Mouse (Mus musculus): ENCODE measurements around the gene BC016579. TPM values are rescaled to one million over a fixed set of nuclear protein-coding genes. Genes with fewer than 3 reads are reported as not detected.

The BC016579 gene
- polyA plus RNA-seq, 1 experiment = not detected

GRCm38 (mm10) chr16:45609300-45609699, 44.6 kb downstream of the BC016579 start:
- 81% methylated on average over 3 of the region's 3 CpGs for WGBS
- Histone ChIP-seq H3K27ac (ENCODE audit: insufficient read depth, low read depth, low read length) (no peak overlapping the region), H3K4me1 (ENCODE audit: control insufficient read depth, insufficient read depth, low read length) (no peaks in the 10 kb centered on the region), H3K4me3 (ENCODE audit: insufficient read depth, low read depth, low read length) (no peak overlapping the region)
- TF ChIP-seq POLR2A (IDR thresholded peaks at IDR 0.05; ENCODE audit: insufficient read depth, low read depth, low read length) (no peak), CTCF (IDR thresholded peaks at IDR 0.05; ENCODE audit: insufficient read depth, low read depth, low read length) (no peak)

- no peak overlapping the region for H3K27ac ChIP-seq (ENCODE audit: insufficient read depth, low read depth, low read length)
- WGBS = 43% methylated on average over 4 of the region's 4 CpGs
- TF ChIP-seq CTCF (IDR thresholded peaks at IDR 0.05; ENCODE audit: insufficient read depth, low read depth, low read length) = no peak
- no peak for TF ChIP-seq POLR2A (IDR thresholded peaks at IDR 0.05; ENCODE audit: insufficient read depth, low read depth, low read length)
- H3K4me3 ChIP-seq (ENCODE audit: insufficient read depth, low read depth, low read length) = no peak overlapping the region
- no peaks in the 10 kb centered on the region for H3K4me1 ChIP-seq (ENCODE audit: control insufficient read depth, insufficient read depth, low read length)
Observed at GRCm38 (mm10) chr16:45608481-45608954, 45.4 kb downstream of the BC016579 start.

GRCm38 (mm10) chr16:45595494-45595893, 58.4 kb downstream of the BC016579 start:
- no peaks in the 10 kb centered on the region for H3K4me1 ChIP-seq (ENCODE audit: control insufficient read depth, insufficient read depth, low read length)
- H3K4me3 ChIP-seq (ENCODE audit: insufficient read depth, low read depth, low read length) = no peak overlapping the region
- H3K27ac ChIP-seq (ENCODE audit: insufficient read depth, low read depth, low read length) = no peak overlapping the region
- no peak for TF ChIP-seq POLR2A (IDR thresholded peaks at IDR 0.05; ENCODE audit: insufficient read depth, low read depth, low read length)
- TF ChIP-seq CTCF (IDR thresholded peaks at IDR 0.05; ENCODE audit: insufficient read depth, low read depth, low read length) = no peak

- H3K27ac ChIP-seq (ENCODE audit: insufficient read depth, low read depth, low read length) = no peak overlapping the region
- TF ChIP-seq POLR2A (IDR thresholded peaks at IDR 0.05; ENCODE audit: insufficient read depth, low read depth, low read length) (no peak), CTCF (IDR thresholded peaks at IDR 0.05; ENCODE audit: insufficient read depth, low read depth, low read length) (no peak)
- no peaks in the 10 kb centered on the region for H3K4me1 ChIP-seq (ENCODE audit: control insufficient read depth, insufficient read depth, low read length)
- WGBS = 46% methylated on average over 1 of the region's 1 CpGs
- H3K4me3 ChIP-seq (ENCODE audit: insufficient read depth, low read depth, low read length) = no peak overlapping the region
Observed at GRCm38 (mm10) chr16:45593656-45594055, 60.2 kb downstream of the BC016579 start.

GRCm38 (mm10) chr16:45582512-45582911, 71.4 kb downstream of the BC016579 start:
- Histone ChIP-seq H3K27ac (ENCODE audit: insufficient read depth, low read depth, low read length) (no peak overlapping the region), H3K4me3 (ENCODE audit: insufficient read depth, low read depth, low read length) (no peak overlapping the region), H3K4me1 (ENCODE audit: control insufficient read depth, insufficient read depth, low read length) (no peaks in the 10 kb centered on the region)
- 37% methylated on average over 2 of the region's 2 CpGs for WGBS
- TF ChIP-seq CTCF (IDR thresholded peaks at IDR 0.05; ENCODE audit: insufficient read depth, low read depth, low read length) (no peak), POLR2A (IDR thresholded peaks at IDR 0.05; ENCODE audit: insufficient read depth, low read depth, low read length) (no peak)

- TF ChIP-seq POLR2A (IDR thresholded peaks at IDR 0.05; ENCODE audit: insufficient read depth, low read depth, low read length) (no peak), CTCF (IDR thresholded peaks at IDR 0.05; ENCODE audit: insufficient read depth, low read depth, low read length) (no peak)
- H3K27ac ChIP-seq (ENCODE audit: insufficient read depth, low read depth, low read length) = no peak overlapping the region
- H3K4me3 ChIP-seq (ENCODE audit: insufficient read depth, low read depth, low read length) = no peak overlapping the region
- WGBS = 63% methylated on average over 12 of the region's 12 CpGs
- no peaks in the 10 kb centered on the region for H3K4me1 ChIP-seq (ENCODE audit: control insufficient read depth, insufficient read depth, low read length)
Observed at GRCm38 (mm10) chr16:45579883-45580282, 74.0 kb downstream of the BC016579 start.

Other genes with a start within 250 kb of the BC016579 start
- not detected in 2 replicates for gene Cd200, start 245.0 kb downstream of the BC016579 start, polyA plus RNA-seq (2012; ENCODE audit: insufficient read depth, insufficient read length, low replicate concordance, missing spikeins)
- not detected in 2 replicates for gene Gm609, start 161.1 kb downstream of the BC016579 start, polyA plus RNA-seq (2012; ENCODE audit: insufficient read depth, insufficient read length, low replicate concordance, missing spikeins)
- not detected in 2 replicates for gene Gm17783, start 122.0 kb downstream of the BC016579 start, polyA plus RNA-seq (2012; ENCODE audit: insufficient read depth, insufficient read length, low replicate concordance, missing spikeins)
- not detected in 2 replicates for gene Slc9c1, start 118.8 kb downstream of the BC016579 start, polyA plus RNA-seq (2012; ENCODE audit: insufficient read depth, insufficient read length, low replicate concordance, missing spikeins)
- gene Gcsam, start 43.7 kb downstream of the BC016579 start, polyA plus RNA-seq (2012; ENCODE audit: insufficient read depth, insufficient read length, low replicate concordance, missing spikeins) = not detected in 2 replicates
- gene Tmprss7, start 39.6 kb upstream of the BC016579 start, polyA plus RNA-seq (2012; ENCODE audit: insufficient read depth, insufficient read length, low replicate concordance, missing spikeins) = not detected in 2 replicates
- gene Tagln3, start 70.5 kb upstream of the BC016579 start, polyA plus RNA-seq (2012; ENCODE audit: insufficient read depth, insufficient read length, low replicate concordance, missing spikeins) = not detected in 2 replicates
- not detected in 2 replicates for gene Abhd10, start 88.9 kb upstream of the BC016579 start, polyA plus RNA-seq (2012; ENCODE audit: insufficient read depth, insufficient read length, low replicate concordance, missing spikeins)

Measured in olfactory bulb, adult 2 months (tissue).